Mouse (Mus musculus) thymus, postnatal 0 days (tissue): ENCODE data around the gene Cldn34b1. TPM values are rescaled to one million over a fixed set of nuclear protein-coding genes. Genes with fewer than 3 reads are reported as not detected.
"Not testable (repeated sequence)": the region's sequence is repeated elsewhere in the genome, so short reads cannot be mapped to it uniquely, and the experiment has no call there.

ENCODE experiments used
- DNase-seq: peaks from one replicate; pipeline ENCODE4 v3.0.0-alpha.2; 2015; ENCODE audit warnings: low spot score
- polyA plus RNA-seq: library from polyadenylated mRNA; unstranded; fragments of >200 nt; fragmentation: Nextera tagmentation; extraction: Ambion mirVana; gene quantifications from 2 replicates; pipeline ENCODE4 v1.2.1, GENCODE M21; 2015

Cldn34b1 gene
- not detected in 2 replicates for polyA plus RNA-seq

- not testable (repeated sequence) for DNase-seq
These were observed at the start of gene Cldn34b1 for GRCm38 (mm10) chrX:154890167-154890566. TSS of gene Cldn34b1 (minus strand) at chrX:154890267.

GRCm38 (mm10) chrX:154935887-154936286, 45.8 kb upstream of the Cldn34b1 start, which contains the start of gene Magea6:
TSS of gene Magea6 (minus strand) at chrX:154935987.
- not testable (repeated sequence) for DNase-seq

Other genes with a start within 250 kb of the Cldn34b1 start
- not detected in 2 replicates for gene Magea6, start 45.7 kb upstream of the Cldn34b1 start, polyA plus RNA-seq
- gene Magea3, start 59.2 kb upstream of the Cldn34b1 start, polyA plus RNA-seq, result not detected in 2 replicates
- not detected in 2 replicates for gene Magea8, start 105.6 kb upstream of the Cldn34b1 start, polyA plus RNA-seq
- gene Magea5, start 172.9 kb upstream of the Cldn34b1 start, polyA plus RNA-seq, result not detected in 2 replicates
- not detected in 2 replicates for gene Magea1, start 199.5 kb upstream of the Cldn34b1 start, polyA plus RNA-seq
- not detected in 2 replicates for gene Magea2, start 203.4 kb upstream of the Cldn34b1 start, polyA plus RNA-seq
- gene Cldn34b2, start 238.1 kb upstream of the Cldn34b1 start, polyA plus RNA-seq, result not detected in 2 replicates